Mouse (Mus musculus) cortical plate, adult 2 months (tissue): Measurements from ENCODE around the gene Crxos. TPM values are rescaled to one million over a fixed set of nuclear protein-coding genes. Genes with fewer than 3 reads are reported as not detected.
A peak's percentile ranks its signal among the peaks of the same experiment; 100 is the strongest.

Experiments
- H3K27ac ChIP-seq: fragments of 200-500 bp; 2 replicates; pipeline ENCODE4 v1.5.1; 2012; ENCODE audit warnings: low read length, control low read depth, inconsistent platforms; ENCODE audit not compliant: insufficient read depth
- H3K4me1 ChIP-seq: fragments of 200-500 bp; 2 replicates; pipeline ENCODE4 v1.6.1; 2011; ENCODE audit warnings: low read length; ENCODE audit not compliant: control insufficient read depth, insufficient read depth
- H3K4me3 ChIP-seq: fragments of 200-500 bp; 2 replicates; pipeline ENCODE4 v1.5.1; 2011; ENCODE audit warnings: mild to moderate bottlenecking, low read length, control low read depth; ENCODE audit not compliant: insufficient read depth
- CTCF ChIP-seq: fragments of 200-500 bp; IDR thresholded peaks from 2 replicates; pipeline ENCODE4 v1.5.1; 2011; ENCODE audit warnings: mild to moderate bottlenecking, control low read depth, low read length; ENCODE audit not compliant: insufficient read depth; ENCODE audit errors: extremely low read depth
- POLR2A ChIP-seq: fragments of 200-500 bp; IDR thresholded peaks from 2 replicates; pipeline ENCODE4 v1.6.1; 2011; ENCODE audit warnings: mild to moderate bottlenecking, low read length, control low read depth; ENCODE audit not compliant: insufficient read depth; ENCODE audit errors: extremely low read depth
- polyA plus RNA-seq: library from polyadenylated mRNA; depleted of rRNA; stranded (reverse); fragments of >200 nt; gene quantifications from 2 replicates; pipeline ENCODE4 v1.2.3, GENCODE M21; 2012; rRNA removed

Gene Crxos
- 0.13 and 0.27 TPM in 2 replicates for polyA plus RNA-seq

DNA sequence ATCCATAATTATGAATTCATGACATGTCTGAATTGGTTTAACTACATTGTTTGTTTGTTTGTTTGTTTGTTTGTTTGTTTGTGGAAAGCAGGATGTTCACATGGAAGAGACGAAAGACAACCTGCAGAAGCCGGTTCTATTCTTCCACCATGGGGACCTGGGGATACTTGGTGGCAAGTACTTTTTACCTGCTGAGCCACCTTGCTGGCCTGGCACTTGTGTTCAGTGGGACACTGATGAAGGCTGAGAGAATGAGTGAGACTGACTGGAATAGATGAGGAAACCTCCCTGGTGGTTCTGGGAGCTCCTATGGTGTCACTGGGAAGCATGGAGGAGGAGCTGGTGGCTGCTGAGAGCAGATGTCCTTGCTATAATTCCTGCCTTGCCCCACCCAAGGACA lies at the start of gene Crxos:
Crxos (plus strand) TSS at position 301 of the 400 bp plus-strand sequence.
- Histone ChIP-seq H3K4me1 (no peaks in the 10 kb centered on the region), H3K4me3 (no peak within 1 kb of the TSS), H3K27ac (no peak within 1 kb of the TSS)
- TF ChIP-seq POLR2A (no peak), CTCF (no peak)

DNA sequence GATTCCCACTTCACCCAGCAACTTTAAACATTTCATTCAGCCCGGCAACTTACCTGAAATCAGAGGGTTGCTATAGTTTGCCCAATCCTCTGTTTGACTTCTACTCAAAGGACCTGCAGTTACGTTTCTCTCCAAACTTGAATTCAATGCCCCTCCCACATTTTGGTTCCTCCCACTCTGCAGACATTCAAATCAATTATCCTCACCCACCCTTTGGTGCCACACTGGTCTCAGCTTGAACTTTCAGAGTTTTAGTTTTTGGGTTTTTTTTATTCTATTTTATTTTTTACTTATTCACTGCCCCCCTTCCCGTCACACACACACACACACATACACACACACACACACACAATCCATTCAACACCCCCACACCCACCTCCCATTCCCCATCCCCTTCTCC lies 42.8 kb upstream of the Crxos start, which contains the start of gene Obox6:
Obox6 (minus strand) TSS at position 101 of the 400 bp plus-strand sequence.
- TF ChIP-seq POLR2A (no peak), CTCF (no peak)
- Histone ChIP-seq H3K27ac (no peak within 1 kb of the TSS), H3K4me1 (no peaks in the 10 kb centered on the region), H3K4me3 (no peak within 1 kb of the TSS)

GRCm38 (mm10) chr7:15859657-15860056 lies 22.8 kb upstream of the Crxos start:
- TF ChIP-seq POLR2A (no peak), CTCF (peak; percentile 13; the same call in 1 of the 2 replicates)
- no peaks in the 10 kb centered on the region for H3K4me1 ChIP-seq
- no peak overlapping the region for H3K4me3 ChIP-seq
- H3K27ac ChIP-seq: no peak overlapping the region

GRCm38 (mm10) chr7:15864104-15864503 lies 18.3 kb upstream of the Crxos start:
- Histone ChIP-seq H3K4me1 (no peaks in the 10 kb centered on the region), H3K4me3 (no peak overlapping the region), H3K27ac (no peak overlapping the region)
- no peak for TF ChIP-seq POLR2A
- no peak for TF ChIP-seq CTCF

DNA sequence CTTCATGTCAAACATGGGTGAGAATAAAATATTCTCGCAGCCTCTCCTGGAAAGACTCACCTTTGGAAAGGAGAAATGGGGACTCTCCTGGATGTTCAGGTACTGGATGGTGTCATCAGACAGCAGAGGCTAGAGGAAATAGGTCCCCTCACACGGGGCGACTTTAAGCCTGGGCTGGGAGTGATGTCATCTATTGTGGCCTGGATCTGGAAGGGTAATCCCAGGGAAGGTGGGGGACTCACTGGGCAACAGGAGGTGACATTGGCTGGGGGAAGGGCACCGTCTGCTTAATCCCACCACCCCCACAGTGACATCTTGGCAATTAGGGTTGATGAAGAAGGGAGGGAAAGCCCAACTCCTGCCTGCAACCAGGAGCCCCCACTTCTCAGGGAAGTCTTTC lies 2.7 kb upstream of the Crxos start, which contains the start of gene Crx:
Crx (minus strand) TSS at position 213 of the 400 bp plus-strand sequence.
- no peak within 1 kb of the TSS for H3K27ac ChIP-seq
- no peak within 1 kb of the TSS for H3K4me3 ChIP-seq
- no peaks in the 10 kb centered on the region for H3K4me1 ChIP-seq
- TF ChIP-seq CTCF: no peak
- no peak for TF ChIP-seq POLR2A

GRCm38 (mm10) chr7:15881388-15881787 lies 1.0 kb upstream of the Crxos start:
- no peak overlapping the region for H3K4me3 ChIP-seq

GRCm38 (mm10) chr7:15881831-15882230 lies 586 bp upstream of the Crxos start:
- H3K4me1 ChIP-seq: no peaks in the 10 kb centered on the region
- TF ChIP-seq CTCF (no peak), POLR2A (no peak)
- no peak overlapping the region for H3K27ac ChIP-seq
- H3K4me3 ChIP-seq: no peak overlapping the region

More at GRCm38 (mm10) chr7:15881388-15881787, 1.0 kb upstream of the Crxos start:
- H3K27ac ChIP-seq: no peak overlapping the region
- no peaks in the 10 kb centered on the region for H3K4me1 ChIP-seq
- TF ChIP-seq POLR2A: no peak
- TF ChIP-seq CTCF: no peak

- TF ChIP-seq POLR2A: no peak
- no peak for TF ChIP-seq CTCF
- Histone ChIP-seq H3K27ac (no peak overlapping the region), H3K4me3 (no peak overlapping the region), H3K4me1 (no peaks in the 10 kb centered on the region)
These were observed 1.7 kb downstream of the Crxos start for GRCm38 (mm10) chr7:15884127-15884526.

- no peaks in the 10 kb centered on the region for H3K4me1 ChIP-seq
- TF ChIP-seq CTCF (no peak), POLR2A (no peak)
- no peak overlapping the region for H3K27ac ChIP-seq
- H3K4me3 ChIP-seq: no peak overlapping the region
These were observed 11.8 kb downstream of the Crxos start for GRCm38 (mm10) chr7:15894251-15894650.

DNA sequence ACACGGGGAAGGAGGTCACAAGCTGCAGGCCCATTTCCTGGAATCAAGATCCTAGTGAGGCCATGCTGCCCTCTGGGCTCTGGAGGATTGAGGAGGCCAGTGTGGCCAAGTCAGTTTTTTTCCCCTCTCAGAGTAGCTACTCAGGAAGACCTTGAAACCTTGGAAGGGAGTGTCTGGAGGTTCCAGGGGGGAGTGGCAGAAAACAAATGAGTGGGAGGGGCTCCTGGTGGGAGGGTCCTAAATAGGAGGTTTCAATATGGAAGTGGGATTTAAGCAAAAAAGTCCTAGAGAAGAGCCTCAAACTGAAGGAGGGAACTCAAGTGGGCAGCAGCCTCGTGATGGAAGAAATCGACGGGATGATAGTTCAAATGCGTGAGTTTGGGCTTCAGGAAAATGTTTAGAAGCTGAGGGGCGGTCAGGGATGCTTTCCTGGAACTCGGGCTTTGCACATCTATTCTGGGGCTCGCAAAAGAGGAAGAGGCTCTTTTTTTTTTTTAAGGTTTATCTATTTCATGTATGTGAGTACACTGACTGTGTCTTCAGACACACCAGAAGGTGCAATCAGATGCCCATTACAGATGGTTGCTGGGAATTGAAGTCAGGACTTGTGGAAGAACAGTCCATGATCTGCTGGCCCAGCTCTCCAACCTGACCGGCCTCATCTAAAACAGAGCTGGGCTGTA lies 19.1 kb downstream of the Crxos start:
- Histone ChIP-seq H3K27ac (no peak overlapping the region), H3K4me3 (no peak overlapping the region), H3K4me1 (no peaks in the 10 kb centered on the region)
- TF ChIP-seq POLR2A: no peak

DNA sequence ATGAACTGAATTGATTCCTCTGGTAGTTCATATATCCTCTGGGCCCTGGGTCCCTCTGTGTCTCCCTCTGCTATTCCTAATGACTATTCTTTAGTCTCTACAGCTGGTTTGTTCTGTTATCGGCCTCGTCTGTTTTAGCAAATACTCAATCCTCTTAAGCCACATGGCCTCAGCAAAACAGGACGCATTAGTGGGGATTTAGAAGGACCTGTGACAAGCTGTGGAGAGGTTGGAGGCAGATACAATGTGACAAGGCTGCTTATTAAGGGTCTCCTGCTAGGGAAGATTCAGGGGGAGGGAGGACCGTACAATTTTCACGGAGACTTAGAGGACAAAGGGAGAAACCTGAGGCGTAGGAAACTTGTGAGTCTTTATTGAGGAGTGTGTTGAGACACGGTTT lies 23.4 kb downstream of the Crxos start:
- Histone ChIP-seq H3K4me1 (no peaks in the 10 kb centered on the region), H3K4me3 (no peak overlapping the region), H3K27ac (no peak overlapping the region)
- TF ChIP-seq POLR2A (no peak), CTCF (no peak)
